Mouse (Mus musculus) heart, postnatal 0 days (tissue): ENCODE measurements around the gene Mllt1. TPM values are rescaled to one million over a fixed set of nuclear protein-coding genes. Genes with fewer than 3 reads are reported as not detected.

Experiments used
- ATAC-seq: fragments of 200-750 bp; cut with Nextera tagmentation; 2 replicates; pipeline ENCODE4 v1.8.0; 2017; ENCODE audit warnings: low read depth, moderate number of reproducible peaks, moderate library complexity; ENCODE audit not compliant: insufficient read depth
- DNase-seq: peaks from one replicate; pipeline ENCODE4 v3.0.0-alpha.2; 2016; ENCODE audit warnings: low spot score
- H3K27ac ChIP-seq: fragments of 300-500 bp; sonication (generic); 2 replicates; pipeline ENCODE4 v1.5.1; 2014; ENCODE audit warnings: low read depth, mild to moderate bottlenecking
- H3K27me3 ChIP-seq: fragments of 300-500 bp; sonication (generic); 2 replicates; pipeline ENCODE4 v1.6.1; 2014; ENCODE audit warnings: low read length, mixed read lengths; ENCODE audit not compliant: control insufficient read depth, insufficient read depth
- H3K36me3 ChIP-seq: fragments of 300-500 bp; sonication (generic); replicated peaks from 2 replicates; pipeline ENCODE4 v1.6.1; 2014; ENCODE audit warnings: low read length, mixed read lengths; ENCODE audit not compliant: control insufficient read depth, insufficient read depth
- H3K4me1 ChIP-seq: fragments of 300-500 bp; sonication (generic); 2 replicates; pipeline ENCODE4 v1.6.1; 2014; ENCODE audit warnings: antibody characterized with exemption; ENCODE audit not compliant: control insufficient read depth, insufficient read depth
- H3K4me2 ChIP-seq: fragments of 300-500 bp; sonication (generic); 2 replicates; pipeline ENCODE4 v1.6.1; 2014; ENCODE audit warnings: low read depth, mild to moderate bottlenecking, low read length, moderate library complexity
- H3K4me3 ChIP-seq: fragments of 300-500 bp; sonication (generic); 2 replicates; pipeline ENCODE4 v1.5.1; 2014; ENCODE audit warnings: low read depth, low read length
- H3K9ac ChIP-seq: fragments of 300-500 bp; sonication (generic); replicated peaks from 2 replicates; pipeline ENCODE4 v1.6.1; 2014; ENCODE audit warnings: low read depth, low read length, mixed read lengths
- H3K9me3 ChIP-seq: fragments of 300-500 bp; sonication (generic); replicated peaks from 2 replicates; pipeline ENCODE4 v1.6.1; 2016; ENCODE audit warnings: low read length; ENCODE audit not compliant: control insufficient read depth
- CTCF ChIP-seq: IDR thresholded peaks from 2 replicates; pipeline ENCODE4 v1.5.1; 2016; ENCODE audit warnings: antibody characterized with exemption, control low read depth, low read depth
- EP300 ChIP-seq: IDR thresholded peaks from 2 replicates; pipeline ENCODE4 v1.6.1; 2016; ENCODE audit warnings: antibody characterized with exemption, low read depth
- WGBS: fragments of 180-500 bp; shearing (Covaris S2); extraction: QIAGEN DNeasy Blood & Tissue Kit; methylation state at CpG from one replicate; pipeline ENCODE4 v1.1.7; 2014; 5-methylcytosine and 5-hydroxymethylcytosine counted together
- polyA plus RNA-seq: library from polyadenylated mRNA; unstranded; fragments of >200 nt; fragmentation: Nextera tagmentation; extraction: Ambion mirVana; gene quantifications from 2 replicates; pipeline ENCODE4 v1.2.1, GENCODE M21; 2015
- total RNA-seq: library from RNA; depleted of rRNA; stranded (reverse); fragments of >200 nt; gene quantifications from 2 replicates; pipeline ENCODE4 v1.2.3, GENCODE M21; 2014; ENCODE audit warnings: low replicate concordance

Mllt1 gene
- total and polyA plus RNA-seq, 2 experiments from 2014 or later = 15.3 to 29.8 TPM

GRCm38 (mm10) chr17:56866071-56866470 is 69.1 kb downstream of the Mllt1 start:
- H3K4me3 ChIP-seq = no peak overlapping the region
- TF ChIP-seq CTCF (no peak), EP300 (no peak)
- no peaks in the 10 kb centered on the region for H3K4me1 ChIP-seq
- H3K36me3 ChIP-seq = no peaks in the 10 kb centered on the region
- no peak overlapping the region for H3K27ac ChIP-seq
- no peak overlapping the region for H3K4me2 ChIP-seq
- ATAC-seq = no peak
- H3K9me3 ChIP-seq = peaks cover 6% of the 10 kb centered on the region; the same call in 1 of the 2 replicates
- no peak overlapping the region for H3K9ac ChIP-seq
- WGBS = 72% methylated on average over 7 of the region's 7 CpGs
- DNase-seq = no peak
- no peaks in the 10 kb centered on the region for H3K27me3 ChIP-seq

GRCm38 (mm10) chr17:56861197-56861596 is 74.0 kb downstream of the Mllt1 start:
- no peak; the same call in 1 of the 2 replicates for ATAC-seq
- no peak for DNase-seq

DNA sequence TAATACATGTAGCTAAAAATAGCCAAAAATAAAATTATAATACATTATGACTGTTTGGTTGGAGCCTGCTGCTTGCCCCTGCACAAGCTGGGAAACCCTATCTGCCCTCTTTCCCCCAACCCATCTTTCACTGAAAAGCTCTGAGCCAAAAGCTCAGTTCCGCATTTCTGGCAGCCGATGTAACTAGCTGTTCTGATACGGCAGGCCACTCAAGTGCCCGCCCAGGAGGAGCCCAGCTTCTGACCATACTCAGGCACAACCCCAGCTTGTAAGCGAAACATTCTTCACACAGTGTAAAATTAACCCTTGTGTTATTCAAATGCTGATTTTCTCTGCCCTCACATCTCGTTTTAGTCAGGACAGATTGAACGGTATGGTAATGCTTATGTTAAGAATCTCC is 76.3 kb downstream of the Mllt1 start:
- H3K4me3 ChIP-seq = no peak overlapping the region
- 20% methylated on average over 7 of the region's 7 CpGs for WGBS
- H3K9me3 ChIP-seq = no peaks in the 10 kb centered on the region
- peak overlapping the region; percentile 75 for H3K27ac ChIP-seq
- no peak overlapping the region for H3K9ac ChIP-seq
- no peaks in the 10 kb centered on the region for H3K27me3 ChIP-seq
- no peak for TF ChIP-seq CTCF
- no peak for TF ChIP-seq EP300
- H3K4me1 ChIP-seq = no peaks in the 10 kb centered on the region; the same call in 1 of the 2 replicates
- ATAC-seq (peak; percentile 90), DNase-seq (peak; percentile 80)
- H3K4me2 ChIP-seq = peak overlapping the region; percentile 1; the same call in 1 of the 2 replicates
- no peaks in the 10 kb centered on the region for H3K36me3 ChIP-seq

More at GRCm38 (mm10) chr17:56861197-56861596, 74.0 kb downstream of the Mllt1 start:
- Histone ChIP-seq H3K4me1 (no peaks in the 10 kb centered on the region; the same call in 1 of the 2 replicates), H3K9me3 (no peaks in the 10 kb centered on the region), H3K9ac (no peak overlapping the region), H3K4me3 (no peak overlapping the region), H3K27ac (no peak overlapping the region), H3K27me3 (no peaks in the 10 kb centered on the region), H3K36me3 (no peaks in the 10 kb centered on the region), H3K4me2 (no peak overlapping the region)
- 54% methylated on average over 2 of the region's 3 CpGs for WGBS
- TF ChIP-seq CTCF (no peak), EP300 (no peak)

GRCm38 (mm10) chr17:56858216-56858615 is 77.0 kb downstream of the Mllt1 start:
- 60% methylated on average over 4 of the region's 4 CpGs for WGBS

GRCm38 (mm10) chr17:56855421-56855820 is 79.8 kb downstream of the Mllt1 start:
- ATAC-seq (no peak), DNase-seq (no peak)
- no peak overlapping the region for H3K4me3 ChIP-seq
- H3K9ac ChIP-seq = no peak overlapping the region
- no peaks in the 10 kb centered on the region for H3K36me3 ChIP-seq
- H3K27me3 ChIP-seq = no peaks in the 10 kb centered on the region
- H3K4me2 ChIP-seq = no peak overlapping the region
- TF ChIP-seq EP300 (no peak), CTCF (no peak)
- no peak overlapping the region for H3K27ac ChIP-seq
- H3K9me3 ChIP-seq = no peaks in the 10 kb centered on the region
- 75% methylated on average over 3 of the region's 3 CpGs for WGBS
- no peaks in the 10 kb centered on the region; the same call in 1 of the 2 replicates for H3K4me1 ChIP-seq

More at GRCm38 (mm10) chr17:56858216-56858615, 77.0 kb downstream of the Mllt1 start:
- DNase-seq = peak; percentile 40
- Histone ChIP-seq H3K27me3 (no peaks in the 10 kb centered on the region), H3K9me3 (no peaks in the 10 kb centered on the region), H3K9ac (no peak overlapping the region), H3K27ac (peak overlapping the region; percentile 75), H3K4me2 (no peak overlapping the region), H3K4me3 (no peak overlapping the region), H3K36me3 (no peaks in the 10 kb centered on the region), H3K4me1 (no peaks in the 10 kb centered on the region; the same call in 1 of the 2 replicates)
- peak; percentile 24; the same call in 1 of the 2 replicates for ATAC-seq
- TF ChIP-seq CTCF = peak; percentile 76
- TF ChIP-seq EP300 = no peak

- no peak for TF ChIP-seq EP300
- no peak for TF ChIP-seq CTCF
- H3K4me2 ChIP-seq = no peak overlapping the region
- H3K27me3 ChIP-seq = no peaks in the 10 kb centered on the region
- 47% methylated on average over 3 of the region's 3 CpGs for WGBS
- ATAC-seq = no peak
- no peak for DNase-seq
- no peak overlapping the region for H3K4me3 ChIP-seq
- no peaks in the 10 kb centered on the region for H3K36me3 ChIP-seq
- H3K9me3 ChIP-seq = no peaks in the 10 kb centered on the region
- H3K4me1 ChIP-seq = no peaks in the 10 kb centered on the region
- H3K27ac ChIP-seq = no peak overlapping the region
- H3K9ac ChIP-seq = no peak overlapping the region
Observed at GRCm38 (mm10) chr17:56851167-56851566, 84.0 kb downstream of the Mllt1 start.
